Mouse (Mus musculus): ENCODE measurements at regions not wholly inside any gene's neighbourhood (a gene's known extent, or its start where the extent isn't known, plus 50 kb on each side); places are given as distances from the start of the nearest gene placed in this dataset.
A peak's percentile ranks its signal among the peaks of the same experiment; 100 is the strongest.
"Not testable (repeated sequence)": the region's sequence is repeated elsewhere in the genome, so short reads cannot be mapped to it uniquely, and the experiment has no call there.

DNA sequence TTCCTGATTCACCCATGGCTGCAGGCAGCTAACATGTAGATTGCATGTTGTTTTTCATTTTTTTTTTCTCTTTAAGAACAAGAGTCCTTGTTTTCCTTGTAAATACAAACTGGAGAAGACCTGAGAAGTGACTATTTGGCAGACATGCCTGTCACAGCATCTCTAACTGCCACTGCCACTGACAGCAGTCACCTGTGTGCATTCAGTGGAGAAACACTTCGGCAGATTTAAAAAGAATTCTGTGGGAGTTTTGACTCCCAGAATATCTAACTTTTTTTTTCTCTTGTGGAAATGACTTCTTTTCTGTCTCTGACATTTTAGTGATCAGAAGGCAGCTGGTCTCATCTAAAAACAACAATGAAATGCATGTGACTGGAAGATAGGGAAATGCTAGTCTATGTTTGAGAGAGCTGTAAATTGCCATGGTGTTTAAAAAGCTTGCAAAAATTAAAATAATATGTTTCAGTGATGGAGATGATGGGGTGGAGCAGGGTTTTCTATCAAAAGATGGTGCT lies 526.0 kb upstream of the Agtr1b start:
- no peak for DNase-seq

DNA sequence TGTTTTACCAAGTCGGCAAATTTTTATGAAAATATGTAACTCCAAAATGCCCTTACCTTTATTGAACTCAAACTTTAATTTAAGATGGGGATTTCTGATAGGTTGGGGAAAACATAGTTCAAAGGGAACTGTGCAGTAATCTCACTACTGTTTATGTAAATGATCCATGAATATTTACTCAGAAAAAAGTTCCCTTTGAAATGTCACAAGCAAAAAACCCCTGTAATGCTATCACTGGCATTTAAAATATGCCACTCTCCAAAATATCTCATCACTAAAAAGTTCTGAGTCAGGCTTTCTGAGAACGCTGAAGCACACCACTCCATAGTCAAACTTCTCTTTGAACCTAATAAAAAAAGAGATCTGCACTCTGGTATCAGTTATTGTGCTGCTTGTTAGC lies 497.3 kb upstream of the Agtr1b start:
- DNase-seq = no peak

DNA sequence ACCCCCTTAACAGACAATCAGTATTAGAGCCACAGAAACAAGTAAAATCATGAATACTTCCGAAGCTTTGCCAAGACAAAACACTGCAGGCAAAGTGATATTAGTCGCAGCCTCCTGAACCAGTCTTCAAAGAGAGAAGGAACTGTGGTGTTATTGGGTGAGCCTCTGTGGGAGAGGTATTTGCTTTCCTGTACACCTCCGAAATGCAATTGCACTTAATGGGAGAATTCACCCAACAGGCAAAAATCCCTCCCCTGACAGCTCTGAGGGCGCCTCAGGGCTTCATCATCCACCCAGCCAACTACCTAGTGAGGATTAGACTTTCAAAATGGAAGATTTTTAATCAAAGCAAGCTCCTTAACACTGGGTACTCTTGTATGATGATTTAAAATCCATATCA lies 464.1 kb upstream of the Agtr1b start:
- peak; percentile 64 for DNase-seq

DNA sequence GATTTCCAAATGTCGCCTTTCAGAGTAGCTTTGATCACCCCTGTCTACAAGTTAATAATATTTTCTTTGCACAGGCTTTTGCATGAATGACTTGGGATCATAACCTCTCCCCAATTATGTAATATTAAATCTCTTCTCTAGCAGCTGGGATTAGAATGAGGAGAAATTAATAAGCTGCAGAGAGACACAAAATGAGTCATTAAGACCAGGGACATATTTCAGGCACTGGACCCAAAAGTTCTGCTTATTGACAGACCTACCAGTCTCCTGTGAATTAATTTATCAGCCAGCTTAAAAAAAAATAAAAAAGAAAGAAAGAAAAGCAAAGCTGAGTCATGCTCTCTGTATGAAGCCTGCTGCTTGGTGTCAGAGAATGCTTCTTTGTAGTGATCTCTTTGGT lies 462.4 kb upstream of the Agtr1b start:
- DNase-seq = peak; percentile 66

DNA sequence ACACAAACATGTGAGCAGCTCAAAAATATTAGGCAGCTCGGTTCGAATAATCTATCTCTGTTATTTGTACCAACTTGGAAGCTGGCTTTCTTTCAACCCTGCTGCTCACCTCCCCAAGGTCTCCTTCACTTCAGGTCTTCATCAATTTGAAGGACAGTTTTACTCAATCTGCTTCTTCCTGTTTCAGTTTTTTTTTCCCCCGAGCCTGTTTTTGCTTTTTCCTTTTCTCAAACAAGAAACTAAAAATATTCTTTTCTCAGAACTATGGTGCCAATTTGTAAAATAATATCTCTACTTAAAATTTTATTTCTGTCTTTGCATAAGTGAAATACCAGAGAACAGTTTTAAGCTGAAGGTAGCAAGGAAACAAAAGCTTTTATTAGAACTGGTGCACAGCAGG lies 461.8 kb upstream of the Agtr1b start:
- DNase-seq = peak; percentile 6

DNA sequence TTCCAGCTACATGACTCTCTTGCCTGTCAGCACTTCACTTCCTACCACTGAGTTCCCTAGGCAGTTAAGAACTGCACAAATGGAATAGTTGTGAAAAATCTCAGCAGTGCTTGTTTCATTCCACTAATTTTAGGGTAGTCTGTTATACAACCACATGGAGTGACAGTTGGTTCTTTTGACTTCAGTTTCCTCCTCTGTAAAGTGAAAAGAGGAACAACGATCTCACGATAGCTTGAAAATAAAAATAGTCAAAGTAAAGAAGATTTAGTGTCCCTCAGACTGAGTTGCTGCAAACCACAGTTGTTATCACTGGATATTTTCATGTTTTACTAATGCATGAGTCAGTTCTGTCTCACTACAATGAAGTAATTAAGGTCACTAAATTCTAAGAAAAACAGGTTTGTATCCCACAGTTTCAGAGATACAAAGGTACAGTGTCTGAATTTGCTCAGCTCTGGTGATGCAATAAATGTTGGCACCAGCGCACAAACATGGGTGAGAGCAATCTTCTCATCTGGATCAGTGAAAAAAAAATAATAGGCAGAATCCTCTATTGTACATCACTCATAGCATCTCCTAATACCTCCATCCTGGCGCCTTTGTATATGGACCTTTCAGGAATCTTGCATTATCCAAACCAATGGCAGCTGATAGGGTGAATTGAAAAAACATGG lies 458.8 kb upstream of the Agtr1b start:
- DNase-seq = peak; percentile 21

DNA sequence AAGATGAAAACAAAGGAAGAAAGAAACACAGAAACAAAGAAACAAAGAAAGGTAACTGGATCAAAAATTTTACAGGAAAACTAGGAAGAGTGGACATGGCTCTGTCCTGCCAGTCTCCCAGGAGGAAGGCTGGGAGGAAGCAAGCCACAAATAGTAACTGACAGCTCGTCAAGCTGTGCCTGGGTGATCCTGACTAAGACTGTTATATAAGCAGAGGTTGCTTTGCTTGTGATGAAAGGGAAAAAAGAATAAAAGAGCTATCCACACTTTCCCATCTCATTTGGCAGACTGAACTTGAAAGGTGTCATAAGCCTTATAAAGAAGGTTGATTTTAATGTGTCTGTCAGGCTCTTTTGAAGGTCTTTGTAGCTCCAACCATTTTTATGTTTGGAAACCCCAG lies 455.2 kb upstream of the Agtr1b start:
- peak; percentile 96 for DNase-seq

DNA sequence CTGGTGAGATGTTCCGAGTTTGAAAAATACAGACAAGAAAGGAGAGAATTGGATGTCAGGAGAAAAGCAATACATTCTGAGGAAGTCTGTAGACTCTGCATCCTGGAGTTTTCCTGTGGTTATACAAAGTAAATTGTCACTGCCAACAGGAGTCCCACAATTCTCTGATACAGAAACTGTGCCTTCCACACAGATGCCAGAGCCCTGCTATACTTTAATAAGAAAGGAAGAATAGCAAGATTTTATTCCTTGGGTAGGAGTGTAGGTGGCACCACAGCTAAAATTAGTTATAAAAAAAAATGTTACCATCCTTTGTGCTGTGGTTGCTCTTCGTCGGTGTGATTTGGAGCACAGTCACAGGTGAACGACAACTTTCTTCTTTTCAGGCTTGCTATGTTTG lies 454.7 kb upstream of the Agtr1b start:
- DNase-seq = no peak

DNA sequence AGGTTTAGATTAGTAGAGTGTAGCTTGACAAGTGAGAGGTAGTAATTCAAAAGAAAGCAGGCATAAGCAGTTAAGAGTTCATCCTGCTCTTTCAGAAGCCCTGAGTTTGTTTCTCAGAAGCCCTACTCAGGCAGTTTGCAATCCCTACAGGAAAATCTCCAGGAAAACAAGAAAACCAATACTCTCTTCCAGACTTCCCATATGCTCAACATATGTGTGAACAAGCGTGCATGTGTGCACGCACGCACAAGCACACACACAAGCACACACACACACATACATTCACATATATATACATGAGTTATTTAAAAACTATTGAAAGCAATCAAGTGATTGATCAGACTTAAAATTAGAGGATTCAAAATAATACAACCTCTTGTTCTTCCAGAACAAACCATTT lies 453.1 kb upstream of the Agtr1b start:
- DNase-seq = peak; percentile 25

DNA sequence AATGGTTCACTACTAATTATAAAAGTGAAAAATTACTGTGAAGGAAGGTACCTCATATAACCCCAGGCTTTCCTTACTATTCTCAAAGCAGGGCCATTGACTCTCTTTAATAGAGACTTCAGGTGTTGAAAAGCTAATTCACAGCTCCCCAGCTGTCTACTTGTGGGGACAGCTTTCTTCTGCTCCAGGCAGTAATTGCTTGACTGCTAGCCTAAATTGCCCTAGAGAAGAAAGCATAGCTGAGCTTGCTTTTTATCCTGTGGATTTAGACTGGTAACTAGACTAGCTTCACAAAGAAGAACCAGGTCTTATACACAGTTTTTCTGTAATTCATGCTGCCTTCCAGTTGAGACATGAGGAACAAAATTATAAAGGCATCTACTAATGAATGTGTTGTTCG lies 452.6 kb upstream of the Agtr1b start:
- DNase-seq = peak; percentile 7

DNA sequence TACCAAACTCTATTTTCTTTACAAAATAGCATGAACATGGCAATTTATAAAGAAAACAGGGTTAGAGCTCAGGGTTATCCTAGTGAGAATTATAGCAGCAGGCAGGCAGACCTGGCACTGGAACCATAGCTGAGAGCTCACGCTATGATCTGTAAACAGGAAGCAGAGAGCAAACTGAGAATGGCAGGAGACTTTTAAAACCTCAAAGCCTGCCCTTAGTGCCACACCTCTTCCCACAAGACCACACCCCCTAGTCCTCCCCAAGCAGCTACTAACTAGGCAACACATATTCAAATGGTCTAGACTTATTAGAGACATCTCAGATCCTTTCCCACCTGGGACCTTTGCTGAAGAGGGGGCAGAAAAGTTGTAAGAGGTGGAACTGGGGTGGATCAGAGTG lies 449.6 kb upstream of the Agtr1b start:
- no peak for DNase-seq

DNA sequence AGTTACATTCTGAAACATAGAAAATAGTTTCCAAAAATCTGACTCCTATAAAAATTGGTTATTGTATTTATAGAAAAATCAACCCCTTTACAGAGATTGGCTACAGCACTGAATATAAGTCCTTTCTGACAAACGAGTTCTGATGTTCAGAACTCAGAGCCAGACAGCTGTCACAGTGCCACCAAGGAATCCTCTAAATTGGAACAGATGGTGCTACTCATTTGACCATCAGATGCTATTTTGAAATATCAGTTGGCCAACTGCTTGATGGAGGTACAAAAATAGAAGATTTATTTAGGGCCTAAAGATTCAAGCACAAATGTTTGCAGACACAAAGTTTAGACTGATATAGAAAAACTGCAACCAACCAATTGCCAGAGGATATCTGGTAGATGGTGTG lies 427.3 kb upstream of the Agtr1b start:
- peak; percentile 91 for DNase-seq

DNA sequence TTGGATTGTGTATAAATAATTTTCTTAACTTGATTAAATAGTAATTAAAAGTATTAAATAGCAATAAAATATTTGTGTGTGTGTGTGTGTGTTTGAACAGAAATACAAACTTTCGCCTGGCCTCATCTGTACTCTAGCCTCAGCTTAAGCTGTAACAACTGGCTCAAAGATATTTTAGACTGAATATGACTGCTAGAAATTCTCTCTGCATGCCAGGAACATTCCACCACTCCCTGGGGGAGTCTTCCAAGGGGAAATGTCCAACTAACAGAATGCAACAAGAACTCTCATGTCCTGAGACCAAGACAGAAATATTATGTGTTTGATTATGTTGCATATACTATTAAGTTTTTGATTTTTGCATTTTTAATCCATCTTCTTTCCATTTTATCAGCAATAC lies 425.5 kb upstream of the Agtr1b start:
- DNase-seq = peak; percentile 94

DNA sequence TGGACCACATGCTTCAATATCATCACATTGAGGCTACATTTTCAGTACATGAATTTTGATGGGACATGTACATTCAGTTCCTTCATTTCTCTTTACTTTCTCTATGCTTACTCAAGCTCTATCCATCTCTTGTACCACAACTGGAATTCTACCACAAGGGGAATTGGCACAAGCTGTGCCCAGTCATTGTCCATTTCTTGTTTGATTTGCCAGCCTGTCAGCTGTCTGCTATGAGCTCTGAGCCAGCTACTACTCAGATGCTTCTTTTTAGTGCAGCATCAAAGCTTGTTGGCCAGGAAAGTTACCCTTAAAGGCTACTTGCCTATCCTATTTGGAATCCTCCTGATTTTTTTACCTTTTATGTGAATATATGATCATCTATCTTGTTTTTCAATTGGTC lies 410.9 kb upstream of the Agtr1b start:
- DNase-seq = no peak

DNA sequence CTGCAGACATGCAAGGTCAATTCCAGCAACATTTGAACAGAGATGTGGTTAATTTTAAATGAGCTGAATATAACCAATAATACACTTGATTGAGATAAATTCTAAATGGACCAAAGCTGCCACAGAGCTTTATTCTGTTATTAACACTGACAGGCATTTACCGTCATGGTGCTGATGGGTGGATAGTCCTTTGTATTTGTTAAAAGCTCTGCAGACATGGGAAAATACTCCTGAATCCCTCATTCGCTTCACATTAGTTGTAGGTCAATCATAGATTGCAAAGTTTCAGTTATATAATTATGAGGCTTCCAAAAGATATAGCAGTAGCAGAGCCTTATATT lies 410.0 kb upstream of the Agtr1b start:
- DNase-seq = no peak

DNA sequence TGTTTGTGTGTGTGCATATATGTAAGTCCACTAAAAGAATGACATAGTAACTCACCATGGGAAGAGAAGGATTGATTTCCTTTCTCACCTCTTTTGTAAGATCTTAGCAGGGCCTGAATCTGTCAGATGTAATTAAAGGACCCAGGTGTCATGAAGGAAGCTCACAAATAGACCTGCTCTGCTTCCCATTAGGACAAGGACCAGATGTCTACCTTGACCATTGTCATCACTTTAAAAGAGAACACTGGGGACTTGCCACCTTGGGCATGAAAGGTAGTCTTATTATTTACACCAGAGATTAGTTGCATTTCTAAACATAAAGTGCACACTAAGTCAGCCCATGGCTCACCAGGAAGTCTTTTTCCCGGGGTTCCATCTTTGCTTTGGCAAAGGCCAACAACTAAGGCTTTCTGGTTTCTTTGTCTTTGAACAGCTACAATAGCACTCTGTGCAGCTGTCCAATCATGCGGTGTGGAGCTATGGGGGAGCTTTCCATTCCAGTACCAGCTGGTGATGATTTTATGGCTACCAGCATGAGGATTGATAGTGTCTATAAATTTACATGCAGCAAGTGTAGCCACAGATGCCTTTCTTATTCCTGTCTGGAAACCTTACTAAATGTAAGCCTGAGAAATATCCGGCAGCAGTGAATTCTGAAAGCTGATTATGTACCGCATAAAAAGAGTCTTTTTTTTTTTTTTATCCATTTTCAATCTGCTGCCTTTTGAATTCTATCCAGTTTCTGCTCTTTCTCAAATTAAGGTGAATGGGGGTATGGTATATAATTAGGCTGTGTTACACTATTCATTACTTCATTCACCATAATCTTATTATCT lies 409.4 kb upstream of the Agtr1b start:
- peak; percentile 40 for DNase-seq

DNA sequence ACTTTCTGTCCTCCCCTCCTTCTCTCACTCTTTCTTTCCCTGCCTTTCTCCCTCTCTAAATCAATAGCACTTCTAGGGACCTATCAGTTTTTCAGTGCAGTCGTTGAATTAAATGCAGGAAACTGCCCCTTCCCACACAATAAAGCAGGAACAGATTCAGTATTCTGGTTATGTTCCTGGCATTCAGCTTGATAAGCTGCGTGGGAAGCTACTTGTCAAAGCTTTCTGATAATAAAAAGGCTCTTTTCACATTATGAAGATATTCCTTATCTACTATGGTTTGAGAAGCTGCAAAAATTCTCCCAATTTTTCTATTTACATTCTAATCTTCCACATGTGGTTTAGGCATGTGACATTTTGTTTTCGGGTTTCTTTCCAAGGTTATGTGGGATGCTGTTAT lies 367.3 kb upstream of the Agtr1b start:
- no peak for DNase-seq

DNA sequence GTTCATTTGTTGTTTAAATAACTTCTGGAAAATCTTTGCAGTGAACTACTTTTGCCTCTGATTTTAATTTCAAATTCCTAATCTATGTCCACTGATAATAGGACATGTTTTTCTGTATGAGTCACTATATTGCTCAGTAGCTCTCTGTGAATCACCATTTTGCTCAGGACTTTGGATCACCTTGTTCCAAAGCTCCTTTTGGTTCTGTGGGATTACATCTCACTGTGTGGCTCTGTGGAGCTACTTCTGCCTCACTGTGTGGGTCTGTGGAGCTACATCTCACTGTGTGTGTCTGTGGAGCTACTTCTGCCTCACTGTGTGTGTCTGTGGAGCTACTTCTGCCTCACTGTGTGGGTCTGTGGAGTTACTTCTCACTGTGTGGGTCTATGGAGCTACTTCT lies 365.0 kb upstream of the Agtr1b start:
- DNase-seq = no peak

DNA sequence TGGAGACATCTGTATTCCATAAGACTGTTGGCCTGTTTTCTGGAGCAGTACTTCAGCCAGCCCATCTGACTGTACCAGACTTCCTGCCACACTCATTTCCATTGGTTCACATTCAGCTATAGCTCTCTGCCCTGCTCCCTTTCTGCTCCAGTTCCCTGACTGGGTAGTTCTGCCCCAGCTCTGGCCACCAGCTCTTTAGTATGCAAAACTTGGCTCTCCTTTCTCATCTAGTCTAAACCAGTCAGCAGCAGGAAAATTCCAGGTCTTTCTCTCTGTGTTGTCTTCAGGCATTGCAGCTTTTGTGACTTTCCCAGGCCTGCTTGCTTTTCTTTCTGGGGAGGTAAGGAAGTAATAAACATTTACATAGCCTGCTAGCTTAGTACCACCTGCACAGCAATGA lies 363.5 kb upstream of the Agtr1b start:
- DNase-seq = no peak

DNA sequence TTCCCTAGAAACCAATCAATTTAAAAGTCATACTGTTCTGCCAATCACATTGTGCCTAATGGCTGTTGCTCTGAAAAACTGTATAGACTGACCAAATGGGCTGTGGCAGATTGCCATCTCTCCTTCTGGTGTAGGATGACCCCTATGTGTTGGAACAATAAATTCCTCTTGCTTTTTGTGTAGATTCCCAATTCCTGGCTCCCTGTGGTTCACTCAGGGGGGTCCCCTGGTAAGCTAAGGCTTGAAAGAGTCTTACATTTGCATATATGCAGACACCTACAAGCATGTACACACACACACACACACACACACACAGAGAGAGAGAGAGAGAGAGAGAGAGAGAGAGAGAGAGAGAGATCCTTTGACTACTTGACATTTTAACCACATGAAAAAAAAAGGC lies 362.8 kb upstream of the Agtr1b start:
- DNase-seq = not testable (repeated sequence)

DNA sequence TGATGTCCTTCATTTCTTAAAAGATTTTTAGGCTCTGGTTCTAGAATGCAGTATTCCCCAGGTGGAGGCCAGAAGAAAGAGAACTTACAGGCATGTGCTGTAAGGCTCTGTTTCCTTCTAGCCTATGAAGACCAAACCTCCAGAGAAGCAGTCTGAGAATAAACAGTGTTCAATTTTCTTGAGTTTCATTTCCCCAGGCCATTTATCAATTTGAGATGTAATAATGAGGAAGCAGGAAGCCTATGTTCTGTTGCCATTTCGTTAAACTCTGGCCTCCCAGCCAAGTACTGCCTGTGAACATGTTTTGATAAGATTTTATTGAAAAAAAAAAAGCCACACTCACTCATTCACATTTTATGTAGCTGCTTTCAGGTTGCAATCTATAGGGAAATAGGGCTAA lies 347.7 kb upstream of the Agtr1b start:
- no peak for DNase-seq

DNA sequence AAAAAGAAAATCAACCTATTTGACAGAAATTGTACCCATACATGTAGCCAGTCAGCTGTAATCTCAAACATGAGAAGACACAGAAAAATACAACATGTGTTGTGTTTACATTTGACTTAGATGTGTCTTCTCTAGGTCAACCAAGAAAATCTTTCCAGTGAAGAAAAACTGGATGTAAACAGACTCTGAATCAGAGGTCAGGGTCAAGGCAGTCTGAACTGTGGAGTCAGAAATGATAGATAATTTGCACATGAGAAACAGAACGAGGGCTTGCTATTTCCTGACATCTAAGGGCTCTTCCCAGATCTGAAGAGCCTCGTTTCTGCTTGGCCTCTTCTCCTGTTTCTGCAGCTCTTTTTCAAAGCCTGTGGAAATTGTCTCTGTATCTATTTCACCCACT lies 342.7 kb upstream of the Agtr1b start:
- no peak for DNase-seq

DNA sequence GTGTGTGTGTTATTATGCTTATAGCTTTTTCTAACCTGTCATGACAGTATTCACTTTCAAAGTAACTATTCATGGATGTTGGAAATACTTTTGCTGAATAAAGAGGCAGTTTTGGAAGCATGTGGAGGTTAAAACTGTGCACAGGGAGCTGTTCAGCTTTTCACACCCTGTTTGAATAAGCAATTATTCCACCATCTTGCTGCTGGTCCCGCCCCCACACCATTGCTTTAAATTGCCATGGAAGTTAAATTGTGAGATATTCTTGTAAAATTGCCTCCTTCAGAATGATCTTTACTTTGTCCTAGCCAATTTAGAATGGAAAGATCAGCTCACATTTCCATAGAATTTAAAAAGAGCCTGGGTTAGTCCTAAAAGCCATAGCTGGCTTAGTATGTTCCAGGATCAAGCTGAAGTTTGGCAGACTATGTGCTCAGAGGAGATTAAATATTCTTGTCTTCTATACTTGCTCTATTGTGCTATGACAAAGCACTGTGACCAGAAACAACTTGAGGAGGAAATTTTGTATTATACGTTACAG lies 328.4 kb upstream of the Agtr1b start:
- DNase-seq = no peak

DNA sequence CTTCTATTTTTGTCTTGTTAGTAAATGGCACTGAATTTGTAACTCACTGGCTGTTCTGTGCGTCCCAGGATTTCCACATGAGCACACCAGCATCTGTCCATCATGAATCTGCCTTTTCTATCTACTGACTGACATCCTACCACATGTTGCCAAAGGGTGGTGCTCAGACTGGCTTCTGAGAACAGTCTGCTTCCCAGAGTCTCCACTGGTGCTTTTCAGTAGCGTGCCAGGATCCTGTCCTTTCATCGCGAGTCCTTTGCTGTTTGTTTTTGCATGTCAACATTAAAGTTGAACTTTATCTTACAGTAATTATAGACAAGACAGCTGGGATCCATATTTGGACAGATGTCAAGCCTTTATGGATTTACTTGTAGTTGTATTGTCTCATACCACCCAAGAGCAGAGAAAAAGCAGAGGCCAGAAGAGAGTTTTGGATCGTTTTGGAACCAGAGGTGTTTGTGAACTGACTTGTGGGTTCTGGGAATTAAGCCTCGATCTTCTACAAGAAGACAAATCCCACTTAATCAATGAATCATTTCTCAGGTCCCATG lies 314.0 kb upstream of the Agtr1b start:
- no peak for DNase-seq

Measured in heart, adult 11 months (tissue).